ENCODE assay signal across 28 mouse cellular contexts in the genomic region with DNA sequence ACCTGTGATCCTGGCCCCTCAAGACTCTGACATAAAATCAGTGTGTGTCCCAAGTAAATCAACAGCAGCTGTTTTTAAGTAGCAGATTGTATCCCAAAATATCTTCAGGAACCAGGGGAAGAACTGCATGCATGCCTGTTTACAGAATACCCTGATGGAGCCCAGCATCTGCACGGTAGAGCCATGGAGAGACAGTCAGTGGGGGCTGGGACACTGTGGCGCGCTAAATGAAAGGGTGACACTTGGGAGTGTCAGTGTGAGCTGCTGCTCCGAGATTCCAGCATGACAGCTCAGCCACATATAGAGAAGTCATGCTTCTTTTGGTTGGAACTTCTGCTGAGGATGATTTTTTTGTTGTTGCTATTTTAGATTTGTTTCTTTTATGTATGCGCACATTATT. TPM values are rescaled to one million over a fixed set of nuclear protein-coding genes. Genes with fewer than 3 reads are reported as not detected.
A peak's percentile ranks its signal among the peaks of the same experiment; 100 is the strongest.
DNase-seq lines count a peak whose midpoint lies in the region; ATAC-seq and TF ChIP-seq lines count a peak whose summit lies in the region.
"Had no signal": no experiment of that assay in that cellular context is flagged by ENCODE, and none has a peak within 500 bp of the region (broad histone marks: within the 10 kb centered on the region; RNA-seq: fewer than 3 reads in every experiment).

No protein-coding gene starts in this region.

- no peaks in the 10 kb centered on the region for H3K36me3 ChIP-seq in embryonic facial prominence, embryonic 15.5 days
- no peaks in the 10 kb centered on the region for H3K36me3 ChIP-seq in limb, embryonic 14.5 days (ENCODE audit: control insufficient read depth, insufficient read depth, low read length)
- H3K36me3 ChIP-seq: embryonic facial prominence, embryonic 13.5 days; forebrain, embryonic 10.5 days; forebrain, embryonic 12.5 days had no signal

- no peaks in the 10 kb centered on the region for H3K27me3 ChIP-seq in embryonic facial prominence, embryonic 15.5 days
- H3K27me3 ChIP-seq in limb, embryonic 14.5 days (ENCODE audit: control insufficient read depth, insufficient read depth, low read length): no peaks in the 10 kb centered on the region
- H3K27me3 ChIP-seq: forebrain, embryonic 12.5 days had no signal

- H3K4me2 ChIP-seq in embryonic facial prominence, embryonic 15.5 days (replicated peaks): no peak overlapping the region
- H3K4me2 ChIP-seq in limb, embryonic 14.5 days (replicated peaks; ENCODE audit: low read depth, low read length, severe bottlenecking): no peak overlapping the region
- H3K4me2 ChIP-seq: embryonic facial prominence, embryonic 13.5 days; forebrain, embryonic 12.5 days had no signal

- no peaks in the 10 kb centered on the region for H3K4me1 ChIP-seq in embryonic facial prominence, embryonic 15.5 days
- no peaks in the 10 kb centered on the region for H3K4me1 ChIP-seq in limb, embryonic 14.5 days (ENCODE audit: control insufficient read depth, insufficient read depth, low read length)
- H3K4me1 ChIP-seq: embryonic facial prominence, embryonic 13.5 days had no signal

- no peaks in the 10 kb centered on the region for H3K9me3 ChIP-seq in embryonic facial prominence, embryonic 15.5 days (replicated peaks)
- H3K9me3 ChIP-seq in limb, embryonic 14.5 days (ENCODE audit: control insufficient read depth, low read length): no peaks in the 10 kb centered on the region
- H3K9me3 ChIP-seq: embryonic facial prominence, embryonic 13.5 days; forebrain, embryonic 10.5 days; forebrain, embryonic 12.5 days had no signal

- peak; percentile 85 for DNase-seq in heart, adult 11 months
- DNase-seq in heart, postnatal 10 days: no peak
- no peak for DNase-seq in limb, embryonic 14.5 days (ENCODE audit: low spot score)
- no peak for DNase-seq in ovary, postnatal 36 days (ENCODE audit: low spot score)
- DNase-seq: adrenal gland, postnatal 25 days; cerebellum, adult 11 months; cerebellum, adult 18-20 months; cerebellum, adult 8-10 months; cerebellum, adult 9-11 months; cerebellum, postnatal 14 days; cerebellum, postnatal 36 days had no signal

- peak; percentile 57; the same call in 1 of the 2 replicates for ATAC-seq in embryonic facial prominence, embryonic 15.5 days (ENCODE audit: insufficient number of reproducible peaks, low FRiP score, low TSS enrichment, low read depth)
- ATAC-seq in limb, embryonic 14.5 days (ENCODE audit: low FRiP score, low read depth): peak; percentile 55; the same call in 1 of the 2 replicates
- ATAC-seq: forebrain, embryonic 14.5 days; forebrain, embryonic 16.5 days had no signal

- no peak overlapping the region for H3K4me3 ChIP-seq in embryonic facial prominence, embryonic 15.5 days (replicated peaks)
- H3K4me3 ChIP-seq in limb, embryonic 14.5 days (replicated peaks; ENCODE audit: low read length): no peak overlapping the region
- H3K4me3 ChIP-seq: embryonic facial prominence, embryonic 13.5 days; erythroblast, embryonic 14.5 days; forebrain, embryonic 10.5 days; forebrain, embryonic 12.5 days had no signal

- no peak overlapping the region for H3K27ac ChIP-seq in embryonic facial prominence, embryonic 15.5 days (replicated peaks)
- H3K27ac ChIP-seq in limb, embryonic 14.5 days (replicated peaks; ENCODE audit: low read depth, low read length): no peak overlapping the region
- H3K27ac ChIP-seq: embryonic facial prominence, embryonic 13.5 days; forebrain, embryonic 10.5 days; forebrain, embryonic 12.5 days had no signal

- intact Hi-C loops in heart, postnatal 10 days (cut with DNase I): no loop called here

- WGBS in embryonic facial prominence, embryonic 15.5 days: 46% methylated on average over 5 of the region's 5 CpGs
- 77% methylated on average over 5 of the region's 5 CpGs for WGBS in limb, embryonic 14.5 days

- no peak for TF ChIP-seq POLR2A in limb, embryonic 14.5 days (IDR thresholded peaks at IDR 0.05; ENCODE audit: borderline replicate concordance, extremely low read depth, insufficient read depth, insufficient read length)

- no peak overlapping the region for H3K9ac ChIP-seq in embryonic facial prominence, embryonic 15.5 days
- no peak overlapping the region for H3K9ac ChIP-seq in limb, embryonic 14.5 days (ENCODE audit: low read depth, low read length, severe bottlenecking)
- H3K9ac ChIP-seq: embryonic facial prominence, embryonic 13.5 days; forebrain, embryonic 12.5 days had no signal

RNA-seq across cellular contexts. Expression of a gene that starts 43.2 kb away (rescaled TPM):
- not detected for total RNA-seq in heart, postnatal 10 days (2021)
- not detected in 2 replicates for polyA plus RNA-seq in embryonic facial prominence, embryonic 15.5 days (2015; fragmentation: Nextera tagmentation; extraction: Ambion mirVana)
- not detected in 2 replicates for polyA plus RNA-seq in limb, embryonic 14.5 days (2012; rRNA removed)
- polyA plus RNA-seq in limb, embryonic 14.5 days (2014; fragmentation: Nextera tagmentation; extraction: Ambion mirVana): not detected in 2 replicates
- total RNA-seq: adrenal gland, adult 2 months; adrenal gland, postnatal 10 days; adrenal gland, postnatal 25 days; adrenal gland, postnatal 4 days; common myeloid progenitor, adult 5-6 weeks; ES-E14; MEL had no signal
- polyA plus RNA-seq: adrenal gland, adult 2 months; brain, embryonic 14.5 days; C2C12; embryonic facial prominence, embryonic 11.5 days; embryonic facial prominence, embryonic 13.5 days; erythroblast, embryonic 14.5 days; forebrain, embryonic 10.5 days; forebrain, embryonic 12.5 days; forebrain, embryonic 14.5 days; forebrain, embryonic 16.5 days; frontal cortex, adult 2 months had no signal
